Mouse (Mus musculus): Measurements from ENCODE around the gene Gzmm. TPM values are rescaled to one million over a fixed set of nuclear protein-coding genes. Genes with fewer than 3 reads are reported as not detected.

Gene Gzmm
- total RNA-seq, 1 experiment = 2.5 TPM

GRCm38 (mm10) chr10:79672088-79672455, 16.7 kb upstream of the Gzmm start:
- TF ChIP-seq MAFK (IDR thresholded peaks at IDR 0.05; ENCODE audit: insufficient read depth, low read depth, low read length) (no peak), ZNF384 (IDR thresholded peaks at IDR 0.05; ENCODE audit: low read depth, low read length) (no peak), ZC3H11A (IDR thresholded peaks at IDR 0.05; ENCODE audit: borderline replicate concordance, low read depth, low read length) (no peak), HCFC1 (IDR thresholded peaks at IDR 0.05; ENCODE audit: borderline replicate concordance, insufficient read depth, low read length) (no peak), CHD2 (IDR thresholded peaks at IDR 0.05; ENCODE audit: low read depth, low read length) (no peak)
- DNase-seq (ENCODE audit: low read depth, low spot score) = no peak
- H3K4me3 ChIP-seq (ENCODE audit: insufficient read depth in 1 of 2, low read depth in 1 of 2, low read length in 2 of 2, poor library complexity in 1 of 2, severe bottlenecking in 1 of 2) = peak overlapping the region; percentile 21 to 28; a peak in 3 of 4 replicates
- H3K27ac ChIP-seq (ENCODE audit: insufficient read depth, low read depth, low read length, poor library complexity, severe bottlenecking) = peak overlapping the region; percentile 63
- in situ Hi-C loops (cut with MboI; ENCODE audit: low sequenced_read_pairs in 2 of 2, unreplicated experiment in 2 of 2) = no loop called here
- peak overlapping the region; percentile 51; the same call in 1 of the 2 replicates for H3K9ac ChIP-seq (ENCODE audit: insufficient read depth, low read depth, low read length, poor library complexity, severe bottlenecking)
- no peaks in the 10 kb centered on the region for H3K36me3 ChIP-seq (ENCODE audit: control insufficient read depth, insufficient read depth, low read length, poor library complexity, severe bottlenecking)
- peaks cover 8 to 29% of the 10 kb centered on the region in 2 experiments; a peak in 3 of 4 replicates for H3K4me1 ChIP-seq (ENCODE audit: control insufficient read depth in 2 of 2, insufficient read depth in 2 of 2, low read length in 2 of 2, poor library complexity in 1 of 2)
- H3K9me3 ChIP-seq (ENCODE audit: control insufficient read depth, insufficient read depth, low read depth, low read length) = no peaks in the 10 kb centered on the region

DNA sequence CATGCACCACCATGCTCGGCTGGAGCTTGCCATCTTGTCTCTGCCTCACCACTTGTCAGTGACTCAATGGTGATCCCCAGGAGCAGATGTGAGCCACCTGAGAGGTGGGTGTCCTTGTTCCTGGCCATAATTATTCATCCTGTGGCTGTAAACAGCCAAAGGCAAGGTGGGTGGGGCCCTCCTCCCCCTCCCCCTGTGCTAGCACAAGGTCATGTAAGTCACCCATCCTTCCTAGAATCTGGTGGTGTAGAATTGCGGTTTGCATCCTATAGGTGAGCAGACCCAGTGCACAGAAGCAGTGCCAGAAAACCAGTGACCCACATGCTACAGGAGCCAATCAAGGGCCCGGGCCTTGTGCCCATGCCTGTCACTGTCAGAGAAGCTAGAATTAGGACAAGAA, 15.8 kb upstream of the Gzmm start:
- Histone ChIP-seq H3K36me3 (ENCODE audit: control insufficient read depth, insufficient read depth, low read length, poor library complexity, severe bottlenecking) (no peaks in the 10 kb centered on the region), H3K9me3 (ENCODE audit: control insufficient read depth, insufficient read depth, low read depth, low read length) (no peaks in the 10 kb centered on the region), H3K9ac (ENCODE audit: insufficient read depth, low read depth, low read length, poor library complexity, severe bottlenecking) (no peak overlapping the region), H3K4me3 (ENCODE audit: insufficient read depth in 1 of 2, low read depth in 1 of 2, low read length in 2 of 2, poor library complexity in 1 of 2, severe bottlenecking in 1 of 2) (no peak overlapping the region), H3K4me1 (ENCODE audit: control insufficient read depth in 2 of 2, insufficient read depth in 2 of 2, low read length in 2 of 2, poor library complexity in 1 of 2) (peaks cover 8 to 29% of the 10 kb centered on the region in 2 experiments; a peak in 3 of 4 replicates), H3K27ac (ENCODE audit: insufficient read depth, low read depth, low read length, poor library complexity, severe bottlenecking) (peak overlapping the region; percentile 63; the same call in 1 of the 2 replicates)
- TF ChIP-seq MAFK (IDR thresholded peaks at IDR 0.05; ENCODE audit: insufficient read depth, low read depth, low read length) (no peak), ZC3H11A (IDR thresholded peaks at IDR 0.05; ENCODE audit: borderline replicate concordance, low read depth, low read length) (no peak), CHD2 (IDR thresholded peaks at IDR 0.05; ENCODE audit: low read depth, low read length) (no peak), HCFC1 (IDR thresholded peaks at IDR 0.05; ENCODE audit: borderline replicate concordance, insufficient read depth, low read length) (no peak), ZNF384 (IDR thresholded peaks at IDR 0.05; ENCODE audit: low read depth, low read length) (no peak)
- in situ Hi-C loops (cut with MboI; ENCODE audit: low sequenced_read_pairs in 2 of 2, unreplicated experiment in 2 of 2) = no loop called here
- no peak for DNase-seq (ENCODE audit: low read depth, low spot score)

DNA sequence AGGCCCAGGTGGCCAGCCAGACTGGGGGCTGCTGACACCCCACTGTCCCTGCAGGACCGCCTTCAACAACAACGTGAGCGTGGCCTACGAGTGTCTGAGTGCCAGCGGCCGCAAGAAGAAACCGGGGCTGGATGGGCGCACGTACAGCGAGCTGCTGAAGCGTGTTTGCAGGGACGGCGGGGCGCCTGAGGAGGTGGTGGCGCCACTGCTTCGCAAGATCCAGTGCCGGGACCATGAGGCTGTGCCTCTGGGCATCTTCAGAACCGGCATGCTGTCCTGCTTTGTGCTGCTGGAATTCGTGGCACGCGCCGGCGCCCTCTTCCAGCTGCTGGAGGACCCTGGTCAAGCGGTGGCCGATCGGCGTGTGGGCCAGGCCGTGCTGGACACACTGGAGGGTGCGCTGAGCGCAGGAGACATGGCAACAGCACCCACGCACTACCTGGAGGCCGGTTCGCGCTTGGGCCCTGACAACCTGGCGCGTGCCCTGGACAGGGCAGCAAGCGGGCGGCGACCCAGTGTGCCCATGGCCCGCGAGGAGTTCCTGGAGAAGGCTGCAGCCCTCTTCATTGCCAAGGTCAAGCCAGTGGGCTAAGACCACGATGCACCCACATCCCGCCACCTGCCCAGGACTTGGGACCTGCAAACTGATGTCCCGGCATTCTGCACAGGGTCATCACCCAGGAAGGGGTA, 13.3 kb upstream of the Gzmm start:
- in situ Hi-C loops (cut with MboI; ENCODE audit: low sequenced_read_pairs in 2 of 2, unreplicated experiment in 2 of 2) = no loop called here
- peak overlapping the region; percentile 50 to 56; a peak in 3 of 4 replicates for H3K4me3 ChIP-seq (ENCODE audit: insufficient read depth in 1 of 2, low read depth in 1 of 2, low read length in 2 of 2, poor library complexity in 1 of 2, severe bottlenecking in 1 of 2)
- H3K9ac ChIP-seq (ENCODE audit: insufficient read depth, low read depth, low read length, poor library complexity, severe bottlenecking) = peak overlapping the region; percentile 40
- H3K27ac ChIP-seq (ENCODE audit: insufficient read depth, low read depth, low read length, poor library complexity, severe bottlenecking) = no peak overlapping the region
- DNase-seq (ENCODE audit: low read depth, low spot score) = no peak
- H3K9me3 ChIP-seq (ENCODE audit: control insufficient read depth, insufficient read depth, low read depth, low read length) = no peaks in the 10 kb centered on the region
- no peaks in the 10 kb centered on the region for H3K36me3 ChIP-seq (ENCODE audit: control insufficient read depth, insufficient read depth, low read length, poor library complexity, severe bottlenecking)
- peaks cover 8 to 30% of the 10 kb centered on the region in 2 experiments; a peak in 3 of 4 replicates for H3K4me1 ChIP-seq (ENCODE audit: control insufficient read depth in 2 of 2, insufficient read depth in 2 of 2, low read length in 2 of 2, poor library complexity in 1 of 2)
- TF ChIP-seq ZNF384 (IDR thresholded peaks at IDR 0.05; ENCODE audit: low read depth, low read length) (no peak), CHD2 (IDR thresholded peaks at IDR 0.05; ENCODE audit: low read depth, low read length) (no peak), ZC3H11A (IDR thresholded peaks at IDR 0.05; ENCODE audit: borderline replicate concordance, low read depth, low read length) (no peak), MAFK (IDR thresholded peaks at IDR 0.05; ENCODE audit: insufficient read depth, low read depth, low read length) (no peak), HCFC1 (IDR thresholded peaks at IDR 0.05; ENCODE audit: borderline replicate concordance, insufficient read depth, low read length) (no peak)

- H3K9me3 ChIP-seq (ENCODE audit: control insufficient read depth, insufficient read depth, low read depth, low read length) = no peaks in the 10 kb centered on the region
- peaks cover 23% of the 10 kb centered on the region for H3K36me3 ChIP-seq (ENCODE audit: control insufficient read depth, insufficient read depth, low read length, poor library complexity, severe bottlenecking)
- H3K4me3 ChIP-seq (ENCODE audit: insufficient read depth in 1 of 2, low read depth in 1 of 2, low read length in 2 of 2, poor library complexity in 1 of 2, severe bottlenecking in 1 of 2) = peak overlapping the region; percentile 53 to 79
- in situ Hi-C loops (cut with MboI; ENCODE audit: low sequenced_read_pairs in 2 of 2, unreplicated experiment in 2 of 2) = no loop called here
- H3K27ac ChIP-seq (ENCODE audit: insufficient read depth, low read depth, low read length, poor library complexity, severe bottlenecking) = peak overlapping the region; percentile 55
- peak overlapping the region; percentile 65 for H3K9ac ChIP-seq (ENCODE audit: insufficient read depth, low read depth, low read length, poor library complexity, severe bottlenecking)
- peaks cover 9 to 36% of the 10 kb centered on the region in 2 experiments for H3K4me1 ChIP-seq (ENCODE audit: control insufficient read depth in 2 of 2, insufficient read depth in 2 of 2, low read length in 2 of 2, poor library complexity in 1 of 2)
- DNase-seq (ENCODE audit: low read depth, low spot score) = no peak
- TF ChIP-seq MAFK (IDR thresholded peaks at IDR 0.05; ENCODE audit: insufficient read depth, low read depth, low read length) (no peak), CHD2 (IDR thresholded peaks at IDR 0.05; ENCODE audit: low read depth, low read length) (no peak), HCFC1 (IDR thresholded peaks at IDR 0.05; ENCODE audit: borderline replicate concordance, insufficient read depth, low read length) (no peak), ZNF384 (IDR thresholded peaks at IDR 0.05; ENCODE audit: low read depth, low read length) (no peak), ZC3H11A (IDR thresholded peaks at IDR 0.05; ENCODE audit: borderline replicate concordance, low read depth, low read length) (no peak)
Observed at GRCm38 (mm10) chr10:79680606-79681495, 8.0 kb upstream of the Gzmm start.
